Mouse (Mus musculus) midbrain, embryonic 13.5 days (tissue): ENCODE results near the gene Ina. TPM values are rescaled to one million over a fixed set of nuclear protein-coding genes. Genes with fewer than 3 reads are reported as not detected.

ENCODE experiments used
- ATAC-seq: fragments of 200-750 bp; cut with Nextera tagmentation; 2 replicates; pipeline ENCODE4 v1.8.0; 2017; ENCODE audit warnings: mild to moderate bottlenecking, moderate TSS enrichment, moderate library complexity
- H3K27ac ChIP-seq: fragments of 300-500 bp; sonication (generic); 2 replicates; pipeline ENCODE4 v1.5.1; 2015; ENCODE audit warnings: inconsistent platforms, mild to moderate bottlenecking, moderate library complexity
- H3K27me3 ChIP-seq: fragments of 300-500 bp; sonication (generic); 2 replicates; pipeline ENCODE4 v1.6.1; 2015; ENCODE audit warnings: mild to moderate bottlenecking, inconsistent platforms
- H3K36me3 ChIP-seq: fragments of 300-500 bp; sonication (generic); 2 replicates; pipeline ENCODE4 v1.6.1; 2015; ENCODE audit warnings: mild to moderate bottlenecking, inconsistent platforms
- H3K4me1 ChIP-seq: fragments of 300-500 bp; sonication (generic); replicated peaks from 2 replicates; pipeline ENCODE4 v1.6.1; 2015; ENCODE audit warnings: inconsistent platforms
- H3K4me2 ChIP-seq: fragments of 300-500 bp; sonication (generic); replicated peaks from 2 replicates; pipeline ENCODE4 v1.6.1; 2015; ENCODE audit warnings: moderate library complexity, mild to moderate bottlenecking, inconsistent platforms
- H3K4me3 ChIP-seq: fragments of 300-500 bp; sonication (generic); replicated peaks from 2 replicates; pipeline ENCODE4 v1.5.1; 2015; ENCODE audit warnings: mild to moderate bottlenecking, inconsistent platforms
- H3K9ac ChIP-seq: fragments of 300-500 bp; sonication (generic); replicated peaks from 2 replicates; pipeline ENCODE4 v1.6.1; 2015; ENCODE audit warnings: mild to moderate bottlenecking, inconsistent platforms
- H3K9me3 ChIP-seq: fragments of 300-500 bp; sonication (generic); 2 replicates; pipeline ENCODE4 v1.6.1; 2016; ENCODE audit warnings: mild to moderate bottlenecking, inconsistent platforms
- WGBS: fragments of 180-500 bp; shearing (Covaris S2); methylation state at CpG from one replicate; pipeline ENCODE4 v1.1.7; 2015; 5-methylcytosine and 5-hydroxymethylcytosine counted together
- polyA plus RNA-seq: library from polyadenylated mRNA; unstranded; fragments of >200 nt; fragmentation: Nextera tagmentation; extraction: Ambion mirVana; gene quantifications from 2 replicates; pipeline ENCODE4 v1.2.1, GENCODE M21; 2015

The Ina gene
- polyA plus RNA-seq, 1 experiment from 2014 or later: 511 TPM

GRCm38 (mm10) chr19:47047236-47047833 is 32.8 kb downstream of the Ina start:
- Histone ChIP-seq H3K9me3 (no peaks in the 10 kb centered on the region), H3K4me1 (peaks cover 16% of the 10 kb centered on the region), H3K27ac (no peak overlapping the region), H3K4me3 (no peak overlapping the region), H3K9ac (no peak overlapping the region), H3K36me3 (peaks cover 40% of the 10 kb centered on the region), H3K4me2 (no peak overlapping the region), H3K27me3 (no peaks in the 10 kb centered on the region)
- ATAC-seq: no peak
- WGBS: 91% methylated on average over 13 of the region's 13 CpGs

- WGBS: 62% methylated on average over 4 of the region's 4 CpGs
Measured at GRCm38 (mm10) chr19:47049061-47049460, 34.6 kb downstream of the Ina start.

GRCm38 (mm10) chr19:47049840-47050239 is 35.3 kb downstream of the Ina start:
- Histone ChIP-seq H3K36me3 (peaks cover 28% of the 10 kb centered on the region), H3K4me3 (peak overlapping the region; percentile 63), H3K27me3 (no peaks in the 10 kb centered on the region), H3K9me3 (no peaks in the 10 kb centered on the region), H3K27ac (peak overlapping the region; percentile 90), H3K4me1 (peaks cover 16% of the 10 kb centered on the region), H3K9ac (peak overlapping the region; percentile 80), H3K4me2 (peak overlapping the region; percentile 74)
- 8% methylated on average over 7 of the region's 7 CpGs for WGBS
- ATAC-seq: peak; percentile 50; the same call in 1 of the 2 replicates

More at GRCm38 (mm10) chr19:47049061-47049460, 34.6 kb downstream of the Ina start:
- H3K27me3 ChIP-seq: no peaks in the 10 kb centered on the region
- no peak for ATAC-seq
- H3K4me1 ChIP-seq: peaks cover 16% of the 10 kb centered on the region
- H3K4me2 ChIP-seq: peak overlapping the region; percentile 74
- peaks cover 35% of the 10 kb centered on the region for H3K36me3 ChIP-seq
- H3K4me3 ChIP-seq: peak overlapping the region; percentile 63; the same call in 1 of the 2 replicates
- H3K9ac ChIP-seq: peak overlapping the region; percentile 80; the same call in 1 of the 2 replicates
- no peak overlapping the region for H3K27ac ChIP-seq
- no peaks in the 10 kb centered on the region for H3K9me3 ChIP-seq

DNA sequence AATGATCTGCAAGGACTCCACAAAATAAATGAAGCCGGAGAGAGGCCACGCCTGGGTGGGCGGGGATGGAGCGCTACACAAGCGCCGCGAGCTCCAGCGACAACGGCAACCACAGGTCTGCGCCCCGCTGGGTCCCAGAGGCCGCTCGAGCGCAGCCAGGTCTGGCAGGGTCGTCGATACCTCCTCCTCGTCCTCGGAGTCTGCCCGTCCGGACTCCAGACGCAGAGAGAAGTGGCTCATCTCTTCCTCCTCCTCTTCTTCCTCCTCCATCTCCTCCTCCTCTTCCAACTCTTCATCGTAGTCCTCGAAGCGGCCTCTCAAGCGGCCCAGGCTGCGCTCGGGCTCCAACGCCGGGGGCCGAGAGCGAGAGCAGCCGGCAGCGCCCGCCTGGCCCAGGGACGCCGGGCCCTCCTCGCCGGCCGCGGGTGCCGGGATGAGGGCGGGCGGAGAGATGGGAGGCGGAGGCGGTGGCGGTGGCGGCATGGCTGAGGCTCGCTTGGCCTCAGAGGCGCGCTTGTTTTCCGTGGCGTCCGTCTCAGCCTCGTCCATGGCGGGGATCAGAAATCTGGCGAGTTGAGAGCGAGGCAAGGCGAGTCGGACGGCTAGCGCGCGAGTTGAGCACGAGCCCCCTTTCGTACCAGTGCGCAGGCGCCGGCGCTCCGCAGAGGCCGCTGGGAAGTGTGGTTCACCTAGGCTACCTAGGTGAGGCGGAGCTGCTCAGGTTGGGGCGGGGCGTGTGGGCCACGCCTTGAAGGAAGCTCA is 36.0 kb downstream of the Ina start, which contains the start of gene Pcgf6:
Pcgf6 (minus strand) TSS at position 636 of the 762 bp plus-strand sequence.
- H3K27me3 ChIP-seq: no peaks in the 10 kb centered on the region
- peak within 1 kb of the TSS; percentile 90 for H3K27ac ChIP-seq
- H3K4me3 ChIP-seq: peak within 1 kb of the TSS; percentile 63
- H3K9me3 ChIP-seq: no peaks in the 10 kb centered on the region
- peak within 1 kb of the TSS; percentile 80 for H3K9ac ChIP-seq
- H3K36me3 ChIP-seq: peaks cover 25% of the 10 kb centered on the region
- H3K4me2 ChIP-seq: peak within 1 kb of the TSS; percentile 74
- peaks cover 16% of the 10 kb centered on the region for H3K4me1 ChIP-seq
- peak; percentile 93 for ATAC-seq
- WGBS: under 1% methylated on average over 74 of the region's 75 CpGs

- WGBS: 84% methylated on average over 4 of the region's 4 CpGs
- H3K4me2 ChIP-seq: no peak overlapping the region
- H3K9ac ChIP-seq: no peak overlapping the region
- no peaks in the 10 kb centered on the region for H3K27me3 ChIP-seq
- no peak overlapping the region for H3K27ac ChIP-seq
- no peak overlapping the region for H3K4me3 ChIP-seq
- H3K36me3 ChIP-seq: peaks cover 3% of the 10 kb centered on the region; the same call in 1 of the 2 replicates
- peaks cover 16% of the 10 kb centered on the region for H3K4me1 ChIP-seq
- ATAC-seq: no peak
- no peaks in the 10 kb centered on the region for H3K9me3 ChIP-seq
Measured at GRCm38 (mm10) chr19:47052927-47053326, 38.4 kb downstream of the Ina start.

- 93% methylated on average over 4 of the region's 4 CpGs for WGBS
- H3K9me3 ChIP-seq: no peaks in the 10 kb centered on the region
- no peak overlapping the region for H3K9ac ChIP-seq
- no peak overlapping the region for H3K4me3 ChIP-seq
- no peak overlapping the region for H3K4me2 ChIP-seq
- peaks cover 16% of the 10 kb centered on the region for H3K4me1 ChIP-seq
- no peak overlapping the region for H3K27ac ChIP-seq
- no peaks in the 10 kb centered on the region for H3K27me3 ChIP-seq
- H3K36me3 ChIP-seq: no peaks in the 10 kb centered on the region
- no peak for ATAC-seq
Measured at GRCm38 (mm10) chr19:47053471-47053870, 39.0 kb downstream of the Ina start.

DNA sequence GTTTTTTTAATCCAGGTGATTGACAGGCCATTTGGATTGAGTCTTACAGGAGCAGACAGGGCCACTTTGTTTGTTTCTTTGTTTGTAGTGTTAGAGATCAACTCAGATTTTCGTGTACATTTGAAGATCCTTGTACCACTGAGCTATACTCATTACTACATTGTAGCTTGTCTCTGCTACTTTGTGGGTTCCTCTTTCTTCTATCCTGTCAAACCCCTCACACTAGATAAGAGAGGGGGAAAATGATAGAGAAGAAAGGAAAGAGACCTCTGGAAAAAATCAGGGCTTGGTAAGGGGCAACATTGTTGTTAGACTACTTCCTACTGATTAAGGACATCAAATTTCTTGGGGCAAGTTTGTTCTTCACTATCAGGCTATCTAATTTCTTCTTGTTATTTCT is 43.2 kb downstream of the Ina start:
- Histone ChIP-seq H3K27me3 (no peaks in the 10 kb centered on the region), H3K9me3 (no peaks in the 10 kb centered on the region), H3K9ac (no peak overlapping the region), H3K36me3 (no peaks in the 10 kb centered on the region), H3K4me1 (no peaks in the 10 kb centered on the region), H3K27ac (no peak overlapping the region), H3K4me2 (no peak overlapping the region), H3K4me3 (no peak overlapping the region)
- WGBS: 76% methylated on average over 1 of the region's 1 CpGs
- ATAC-seq: no peak

DNA sequence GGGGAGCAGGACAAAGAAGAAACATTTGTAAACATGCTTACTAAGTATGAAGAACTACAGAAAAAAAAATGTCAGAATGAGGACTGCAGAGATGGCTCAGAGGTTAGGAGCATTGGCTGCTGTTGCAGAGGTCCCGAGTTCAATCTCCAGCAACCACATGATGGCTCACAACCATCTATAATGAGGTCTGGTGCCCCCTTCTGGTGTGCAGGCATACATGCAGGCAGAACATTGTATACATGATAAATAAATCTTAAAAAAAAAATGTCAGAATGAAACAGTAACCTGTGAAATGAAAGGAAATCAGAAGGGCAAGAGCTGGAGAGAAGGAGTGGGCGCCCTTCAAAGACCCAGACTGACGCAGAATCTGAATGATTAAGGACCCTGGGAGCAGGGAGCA is 51.4 kb downstream of the Ina start:
- Histone ChIP-seq H3K4me3 (no peak overlapping the region), H3K27me3 (no peaks in the 10 kb centered on the region), H3K4me2 (no peak overlapping the region), H3K9me3 (no peaks in the 10 kb centered on the region), H3K4me1 (peaks cover 13% of the 10 kb centered on the region), H3K27ac (no peak overlapping the region), H3K9ac (no peak overlapping the region), H3K36me3 (0 out of 2 replicates have a peak, but pooled peaks cover 1% of the 10 kb centered on the region)
- 83% methylated on average over 3 of the region's 3 CpGs for WGBS
- ATAC-seq: no peak

- H3K27ac ChIP-seq: peak within 1 kb of the TSS; percentile 89
- H3K9ac ChIP-seq: peak within 1 kb of the TSS; percentile 92
- ATAC-seq: peak; percentile 78
- H3K4me1 ChIP-seq: peaks cover 13% of the 10 kb centered on the region
- peak within 1 kb of the TSS; percentile 92 for H3K4me3 ChIP-seq
- H3K9me3 ChIP-seq: no peaks in the 10 kb centered on the region
- H3K4me2 ChIP-seq: peak within 1 kb of the TSS; percentile 58
- WGBS: 11% methylated on average over 49 of the region's 49 CpGs
- no peaks in the 10 kb centered on the region for H3K27me3 ChIP-seq
- peaks cover 14% of the 10 kb centered on the region for H3K36me3 ChIP-seq
Measured at GRCm38 (mm10) chr19:47067096-47067882, 52.8 kb downstream of the Ina start, which contains the start of gene Taf5. Gene Taf5 (plus strand): TSS chr19:47067746.

GRCm38 (mm10) chr19:47067924-47068611 is 53.6 kb downstream of the Ina start:
- H3K9ac ChIP-seq: peak overlapping the region; percentile 92
- H3K4me2 ChIP-seq: peak overlapping the region; percentile 58
- WGBS: under 1% methylated on average over 65 of the region's 72 CpGs
- peaks cover 13% of the 10 kb centered on the region for H3K4me1 ChIP-seq
- no peaks in the 10 kb centered on the region for H3K27me3 ChIP-seq
- no peaks in the 10 kb centered on the region for H3K9me3 ChIP-seq
- peak; percentile 94 for ATAC-seq
- peak overlapping the region; percentile 92 for H3K4me3 ChIP-seq
- peak overlapping the region; percentile 89 for H3K27ac ChIP-seq
- H3K36me3 ChIP-seq: peaks cover 22% of the 10 kb centered on the region
